Mouse (Mus musculus): ENCODE data around the gene Cmc2. TPM values are rescaled to one million over a fixed set of nuclear protein-coding genes. Genes with fewer than 3 reads are reported as not detected.

Cmc2 gene
- polyA plus RNA-seq, 1 experiment from 2014 or later = 77.2 TPM

DNA sequence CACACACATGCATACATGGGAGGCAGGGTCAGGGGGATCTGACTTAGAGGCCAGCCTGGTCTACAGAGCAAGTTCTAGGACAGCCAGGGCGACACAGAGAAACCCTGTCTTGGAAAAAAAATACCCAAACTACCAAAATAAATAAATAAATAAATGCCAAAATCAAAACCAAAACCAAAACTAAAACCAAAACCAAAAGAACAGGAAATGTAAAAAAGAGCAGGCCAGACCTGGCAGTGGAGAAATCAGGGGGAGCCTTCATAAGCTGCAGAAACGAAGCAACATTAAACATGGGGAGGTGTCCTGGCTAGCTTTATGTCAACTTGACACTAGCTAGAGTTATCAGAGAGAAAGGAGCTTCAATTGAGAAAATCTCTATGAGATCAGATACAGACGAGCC lies 29.1 kb downstream of the Cmc2 start:
- no peak overlapping the region for H3K9ac ChIP-seq (ENCODE audit: low read depth, low read length)
- no peak overlapping the region for H3K4me2 ChIP-seq (ENCODE audit: low read depth, low read length)
- H3K27me3 ChIP-seq (replicated peaks; ENCODE audit: control insufficient read depth, insufficient read depth, low read length) = no peaks in the 10 kb centered on the region
- no peaks in the 10 kb centered on the region for H3K4me1 ChIP-seq (ENCODE audit: control insufficient read depth, insufficient read depth, low read length)
- peaks cover 5% of the 10 kb centered on the region; the same call in 1 of the 2 replicates for H3K36me3 ChIP-seq (ENCODE audit: control insufficient read depth, insufficient read depth, low read length)
- no peak for ATAC-seq
- no peak overlapping the region for H3K27ac ChIP-seq (ENCODE audit: low read length)
- H3K4me3 ChIP-seq (ENCODE audit: low read length) = no peak overlapping the region
- 0 out of 2 replicates have a peak, but pooled peaks cover 3% of the 10 kb centered on the region for H3K9me3 ChIP-seq (ENCODE audit: control insufficient read depth, low read length)
- 90% methylated on average over 3 of the region's 3 CpGs for WGBS

- Histone ChIP-seq H3K27ac (ENCODE audit: low read length) (no peak overlapping the region), H3K4me2 (ENCODE audit: low read depth, low read length) (no peak overlapping the region), H3K4me3 (ENCODE audit: low read length) (no peak overlapping the region), H3K36me3 (ENCODE audit: control insufficient read depth, insufficient read depth, low read length) (peaks cover 5% of the 10 kb centered on the region; the same call in 1 of the 2 replicates), H3K9me3 (ENCODE audit: control insufficient read depth, low read length) (0 out of 2 replicates have a peak, but pooled peaks cover 3% of the 10 kb centered on the region), H3K27me3 (replicated peaks; ENCODE audit: control insufficient read depth, insufficient read depth, low read length) (no peaks in the 10 kb centered on the region), H3K4me1 (ENCODE audit: control insufficient read depth, insufficient read depth, low read length) (no peaks in the 10 kb centered on the region), H3K9ac (ENCODE audit: low read depth, low read length) (no peak overlapping the region)
- ATAC-seq = no peak
- 83% methylated on average over 5 of the region's 5 CpGs for WGBS
Observed at GRCm38 (mm10) chr8:116891446-116891845, 29.8 kb downstream of the Cmc2 start.

GRCm38 (mm10) chr8:116887813-116888212 lies 33.4 kb downstream of the Cmc2 start:
- H3K4me1 ChIP-seq (ENCODE audit: control insufficient read depth, insufficient read depth, low read length) = no peaks in the 10 kb centered on the region
- ATAC-seq = no peak
- no peak overlapping the region for H3K4me3 ChIP-seq (ENCODE audit: low read length)
- H3K36me3 ChIP-seq (ENCODE audit: control insufficient read depth, insufficient read depth, low read length) = no peaks in the 10 kb centered on the region
- H3K4me2 ChIP-seq (ENCODE audit: low read depth, low read length) = no peak overlapping the region
- peaks cover 9% of the 10 kb centered on the region; the same call in 1 of the 2 replicates for H3K9me3 ChIP-seq (ENCODE audit: control insufficient read depth, low read length)
- H3K9ac ChIP-seq (ENCODE audit: low read depth, low read length) = no peak overlapping the region
- 69% methylated on average over 4 of the region's 4 CpGs for WGBS
- no peaks in the 10 kb centered on the region for H3K27me3 ChIP-seq (replicated peaks; ENCODE audit: control insufficient read depth, insufficient read depth, low read length)
- no peak overlapping the region for H3K27ac ChIP-seq (ENCODE audit: low read length)

- H3K27ac ChIP-seq (ENCODE audit: low read length) = no peak overlapping the region
- H3K36me3 ChIP-seq (ENCODE audit: control insufficient read depth, insufficient read depth, low read length) = no peaks in the 10 kb centered on the region
- H3K9me3 ChIP-seq (ENCODE audit: control insufficient read depth, low read length) = peaks cover 9% of the 10 kb centered on the region; the same call in 1 of the 2 replicates
- no peak overlapping the region for H3K4me2 ChIP-seq (ENCODE audit: low read depth, low read length)
- no peak for ATAC-seq
- H3K4me3 ChIP-seq (ENCODE audit: low read length) = no peak overlapping the region
- no peaks in the 10 kb centered on the region for H3K27me3 ChIP-seq (replicated peaks; ENCODE audit: control insufficient read depth, insufficient read depth, low read length)
- 91% methylated on average over 8 of the region's 8 CpGs for WGBS
- H3K4me1 ChIP-seq (ENCODE audit: control insufficient read depth, insufficient read depth, low read length) = no peaks in the 10 kb centered on the region
- no peak overlapping the region for H3K9ac ChIP-seq (ENCODE audit: low read depth, low read length)
Observed at GRCm38 (mm10) chr8:116881396-116881795, 39.9 kb downstream of the Cmc2 start.

- H3K4me1 ChIP-seq (ENCODE audit: control insufficient read depth, insufficient read depth, low read length) = no peaks in the 10 kb centered on the region
- no peak overlapping the region for H3K4me3 ChIP-seq (ENCODE audit: low read length)
- no peaks in the 10 kb centered on the region for H3K27me3 ChIP-seq (replicated peaks; ENCODE audit: control insufficient read depth, insufficient read depth, low read length)
- H3K9me3 ChIP-seq (ENCODE audit: control insufficient read depth, low read length) = no peaks in the 10 kb centered on the region
- H3K36me3 ChIP-seq (ENCODE audit: control insufficient read depth, insufficient read depth, low read length) = no peaks in the 10 kb centered on the region
- H3K4me2 ChIP-seq (ENCODE audit: low read depth, low read length) = no peak overlapping the region
- no peak overlapping the region for H3K27ac ChIP-seq (ENCODE audit: low read length)
- WGBS = 82% methylated on average over 17 of the region's 17 CpGs
- ATAC-seq = no peak
- H3K9ac ChIP-seq (ENCODE audit: low read depth, low read length) = no peak overlapping the region
Observed at GRCm38 (mm10) chr8:116875798-116876450, 45.3 kb downstream of the Cmc2 start.

- no peaks in the 10 kb centered on the region for H3K27me3 ChIP-seq (replicated peaks; ENCODE audit: control insufficient read depth, insufficient read depth, low read length)
- no peaks in the 10 kb centered on the region for H3K36me3 ChIP-seq (ENCODE audit: control insufficient read depth, insufficient read depth, low read length)
- ATAC-seq = no peak
- H3K4me1 ChIP-seq (ENCODE audit: control insufficient read depth, insufficient read depth, low read length) = no peaks in the 10 kb centered on the region
- no peak overlapping the region for H3K4me2 ChIP-seq (ENCODE audit: low read depth, low read length)
- no peak overlapping the region for H3K27ac ChIP-seq (ENCODE audit: low read length)
- H3K9me3 ChIP-seq (ENCODE audit: control insufficient read depth, low read length) = no peaks in the 10 kb centered on the region
- WGBS = 76% methylated on average over 8 of the region's 8 CpGs
- H3K9ac ChIP-seq (ENCODE audit: low read depth, low read length) = no peak overlapping the region
- H3K4me3 ChIP-seq (ENCODE audit: low read length) = no peak overlapping the region
Observed at GRCm38 (mm10) chr8:116873986-116874385, 47.3 kb downstream of the Cmc2 start.

- Histone ChIP-seq H3K36me3 (ENCODE audit: control insufficient read depth, insufficient read depth, low read length) (no peaks in the 10 kb centered on the region), H3K4me2 (ENCODE audit: low read depth, low read length) (no peak overlapping the region), H3K9me3 (ENCODE audit: control insufficient read depth, low read length) (no peaks in the 10 kb centered on the region), H3K4me3 (ENCODE audit: low read length) (no peak overlapping the region), H3K27me3 (replicated peaks; ENCODE audit: control insufficient read depth, insufficient read depth, low read length) (no peaks in the 10 kb centered on the region), H3K9ac (ENCODE audit: low read depth, low read length) (no peak overlapping the region), H3K4me1 (ENCODE audit: control insufficient read depth, insufficient read depth, low read length) (no peaks in the 10 kb centered on the region), H3K27ac (ENCODE audit: low read length) (no peak overlapping the region)
- ATAC-seq = no peak
- 77% methylated on average over 11 of the region's 11 CpGs for WGBS
Observed at GRCm38 (mm10) chr8:116873586-116873985, 47.7 kb downstream of the Cmc2 start.

DNA sequence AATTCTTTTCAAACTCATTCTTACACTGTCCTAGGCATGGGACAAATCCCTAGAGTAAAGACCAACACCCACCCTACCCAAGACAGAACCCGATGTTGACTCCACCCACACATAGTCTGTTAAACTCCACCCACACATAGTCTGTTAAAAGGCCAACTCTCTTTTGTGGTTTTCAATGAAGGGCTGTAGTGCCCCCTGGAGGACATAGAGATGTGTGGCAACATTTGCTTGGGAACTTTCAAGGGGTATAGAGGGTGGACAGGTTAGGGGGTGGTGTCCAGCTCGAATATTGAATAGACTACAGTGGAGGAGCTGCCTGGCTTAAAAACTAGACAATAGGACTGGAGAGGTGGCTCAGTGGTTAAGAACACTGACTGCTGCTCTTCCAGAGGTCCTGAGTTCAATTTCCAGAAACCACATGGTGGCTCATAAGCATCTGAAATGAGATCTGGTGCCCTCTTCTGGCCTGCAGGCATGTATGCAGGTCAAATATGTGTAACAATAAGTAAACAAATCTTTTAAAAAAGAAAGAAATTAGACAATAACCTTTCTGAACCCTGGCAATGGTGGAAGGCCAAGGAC lies 48.4 kb downstream of the Cmc2 start:
- 66% methylated on average over 2 of the region's 2 CpGs for WGBS
- no peak overlapping the region for H3K27ac ChIP-seq (ENCODE audit: low read length)
- no peak overlapping the region for H3K4me2 ChIP-seq (ENCODE audit: low read depth, low read length)
- no peak overlapping the region for H3K9ac ChIP-seq (ENCODE audit: low read depth, low read length)
- no peaks in the 10 kb centered on the region for H3K9me3 ChIP-seq (ENCODE audit: control insufficient read depth, low read length)
- ATAC-seq = no peak
- no peaks in the 10 kb centered on the region for H3K27me3 ChIP-seq (replicated peaks; ENCODE audit: control insufficient read depth, insufficient read depth, low read length)
- H3K4me1 ChIP-seq (ENCODE audit: control insufficient read depth, insufficient read depth, low read length) = no peaks in the 10 kb centered on the region
- H3K4me3 ChIP-seq (ENCODE audit: low read length) = no peak overlapping the region
- H3K36me3 ChIP-seq (ENCODE audit: control insufficient read depth, insufficient read depth, low read length) = no peaks in the 10 kb centered on the region

DNA sequence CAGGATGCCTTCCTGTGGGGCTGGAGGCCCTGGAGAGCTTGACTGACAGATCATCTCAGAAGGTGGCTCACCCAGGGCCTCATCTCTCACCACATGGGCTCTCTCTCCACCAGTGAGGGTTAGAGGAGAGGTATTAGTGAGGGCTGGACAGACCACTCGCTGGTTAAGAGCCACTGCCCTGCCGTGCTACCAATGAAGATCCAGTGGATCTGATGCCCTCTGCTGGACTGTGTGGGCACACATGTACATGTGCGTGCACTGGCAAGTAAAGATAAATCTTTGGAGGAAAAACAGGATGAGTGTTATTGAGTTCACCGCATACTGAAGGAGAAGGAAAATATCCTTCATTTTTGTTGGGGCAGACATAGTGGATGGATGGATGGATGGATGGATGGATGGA lies 52.6 kb downstream of the Cmc2 start:
- Histone ChIP-seq H3K4me1 (ENCODE audit: control insufficient read depth, insufficient read depth, low read length) (no peaks in the 10 kb centered on the region), H3K36me3 (ENCODE audit: control insufficient read depth, insufficient read depth, low read length) (no peaks in the 10 kb centered on the region), H3K9me3 (ENCODE audit: control insufficient read depth, low read length) (no peaks in the 10 kb centered on the region), H3K27ac (ENCODE audit: low read length) (no peak overlapping the region), H3K9ac (ENCODE audit: low read depth, low read length) (no peak overlapping the region), H3K4me2 (ENCODE audit: low read depth, low read length) (no peak overlapping the region), H3K27me3 (replicated peaks; ENCODE audit: control insufficient read depth, insufficient read depth, low read length) (0 out of 2 replicates have a peak, but pooled peaks cover under 1% of the 10 kb centered on the region), H3K4me3 (ENCODE audit: low read length) (no peak overlapping the region)
- no peak for ATAC-seq
- 40% methylated on average over 4 of the region's 4 CpGs for WGBS

Data from intestine, embryonic 16.5 days (tissue).